Comparison of ENCODE assay signal across 18 mouse cellular contexts in the genomic region with DNA sequence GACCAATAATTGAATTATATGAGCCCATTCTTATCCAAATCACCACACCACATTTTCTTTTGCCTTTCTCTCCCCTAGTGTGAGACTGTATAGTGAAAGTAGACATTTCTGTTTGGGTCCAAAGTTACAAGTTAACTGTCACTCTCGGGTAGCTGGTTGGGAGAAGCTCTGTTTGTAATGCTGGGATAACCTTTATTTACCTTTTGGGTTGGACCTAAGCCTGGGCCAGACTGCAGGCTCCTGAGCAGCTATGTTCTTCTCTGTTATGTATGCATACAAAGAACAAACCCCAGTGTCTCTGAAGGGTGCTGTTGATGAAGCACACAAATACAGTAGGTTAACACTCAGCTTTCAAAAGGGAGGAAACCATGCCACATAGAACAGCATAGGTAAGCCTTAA.
"Had no signal": no experiment of that assay in that cellular context is flagged by ENCODE, and none has a peak within 500 bp of the region (broad histone marks: within the 10 kb centered on the region; RNA-seq: fewer than 3 reads in every experiment).

No protein-coding gene starts in this region.

- H3K9ac ChIP-seq: kidney, embryonic 15.5 days; limb, embryonic 12.5 days; limb, embryonic 15.5 days had no signal

- H3K4me3 ChIP-seq: kidney, embryonic 15.5 days; limb, embryonic 12.5 days; limb, embryonic 15.5 days had no signal

- H3K27me3 ChIP-seq: kidney, embryonic 15.5 days; limb, embryonic 12.5 days; limb, embryonic 15.5 days had no signal

- H3K36me3 ChIP-seq: kidney, embryonic 15.5 days; limb, embryonic 12.5 days; limb, embryonic 15.5 days had no signal

- H3K27ac ChIP-seq: hindbrain, postnatal 0 days; kidney, embryonic 15.5 days; limb, embryonic 12.5 days; limb, embryonic 15.5 days had no signal

- H3K9me3 ChIP-seq: kidney, embryonic 15.5 days; limb, embryonic 15.5 days had no signal

- H3K4me1 ChIP-seq: limb, embryonic 15.5 days had no signal

- ATAC-seq: hindbrain, postnatal 0 days; inflammation-experienced regulatory T-cells, adult 6 months had no signal

- DNase-seq: kidney, adult 11 months; kidney, adult 8-10 months; kidney, postnatal 10 days; kidney, postnatal 36 days; left cerebral cortex, postnatal 4 days; lung, adult 2 months; lung, postnatal 14 days; lung, postnatal 4 days; midbrain, embryonic 14.5 days; right cerebral cortex, postnatal 14 days; right cerebral cortex, postnatal 4 days; thymus, postnatal 25 days had no signal

- H3K4me2 ChIP-seq: kidney, embryonic 15.5 days; limb, embryonic 12.5 days; limb, embryonic 15.5 days; midbrain, embryonic 11.5 days had no signal
